Mouse (Mus musculus) hindbrain, embryonic 13.5 days (tissue): ENCODE results near the gene Ints6. TPM values are rescaled to one million over a fixed set of nuclear protein-coding genes. Genes with fewer than 3 reads are reported as not detected.

Source experiments
- ATAC-seq: fragments of 200-750 bp; cut with Nextera tagmentation; 2 replicates; pipeline ENCODE4 v1.8.0; 2017; ENCODE audit warnings: moderate TSS enrichment; ENCODE audit not compliant: low FRiP score
- H3K27ac ChIP-seq: fragments of 300-500 bp; sonication (generic); 2 replicates; pipeline ENCODE4 v1.5.1; 2015; ENCODE audit warnings: inconsistent platforms, mild to moderate bottlenecking, moderate library complexity
- H3K27me3 ChIP-seq: fragments of 300-500 bp; sonication (generic); 2 replicates; pipeline ENCODE4 v1.6.1; 2015; ENCODE audit warnings: mild to moderate bottlenecking, inconsistent platforms
- H3K36me3 ChIP-seq: fragments of 300-500 bp; sonication (generic); 2 replicates; pipeline ENCODE4 v1.6.1; 2015; ENCODE audit warnings: mild to moderate bottlenecking, inconsistent platforms
- H3K4me1 ChIP-seq: fragments of 300-500 bp; sonication (generic); replicated peaks from 2 replicates; pipeline ENCODE4 v1.6.1; 2015; ENCODE audit warnings: inconsistent platforms
- H3K4me2 ChIP-seq: fragments of 300-500 bp; sonication (generic); 2 replicates; pipeline ENCODE4 v1.6.1; 2015; ENCODE audit warnings: inconsistent platforms, mild to moderate bottlenecking, moderate library complexity
- H3K4me3 ChIP-seq: fragments of 300-500 bp; sonication (generic); 2 replicates; pipeline ENCODE4 v1.5.1; 2015; ENCODE audit warnings: mild to moderate bottlenecking, inconsistent platforms
- H3K9ac ChIP-seq: fragments of 300-500 bp; sonication (generic); 2 replicates; pipeline ENCODE4 v1.6.1; 2015; ENCODE audit warnings: mild to moderate bottlenecking, inconsistent platforms
- H3K9me3 ChIP-seq: fragments of 300-500 bp; sonication (generic); 2 replicates; pipeline ENCODE4 v1.6.1; 2016; ENCODE audit warnings: inconsistent platforms
- WGBS: fragments of 180-500 bp; shearing (Covaris S2); methylation state at CpG from one replicate; pipeline ENCODE4 v1.1.7; 2015; 5-methylcytosine and 5-hydroxymethylcytosine counted together
- polyA plus RNA-seq: library from polyadenylated mRNA; unstranded; fragments of >200 nt; fragmentation: Nextera tagmentation; extraction: Ambion mirVana; gene quantifications from 2 replicates; pipeline ENCODE4 v1.2.1, GENCODE M21; 2015

Gene Ints6
- polyA plus RNA-seq, 1 experiment from 2014 or later: 19.6 TPM

DNA sequence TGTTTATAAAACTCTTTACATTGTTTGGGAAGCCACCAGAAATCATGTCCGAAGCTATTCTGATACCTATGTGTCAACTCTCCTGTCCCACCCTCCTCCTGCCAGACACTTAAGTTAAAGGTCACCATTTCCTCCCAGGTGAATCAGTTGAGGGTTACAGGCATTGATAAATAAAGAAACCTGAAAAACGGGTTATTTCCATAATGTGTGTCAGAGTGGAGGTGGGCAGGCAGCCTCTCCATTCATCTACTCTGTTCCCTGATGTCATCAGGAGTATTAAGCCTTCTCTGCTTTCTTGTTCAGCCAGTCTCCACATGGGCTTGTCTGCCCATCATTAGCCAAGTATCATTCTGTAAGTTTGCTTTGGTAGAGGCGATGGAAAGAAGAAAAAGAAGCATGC is 14.1 kb upstream of the Ints6 start:
- Histone ChIP-seq H3K9ac (no peak overlapping the region), H3K36me3 (no peaks in the 10 kb centered on the region), H3K27me3 (no peaks in the 10 kb centered on the region), H3K27ac (no peak overlapping the region), H3K4me1 (no peaks in the 10 kb centered on the region), H3K9me3 (no peaks in the 10 kb centered on the region), H3K4me2 (no peak overlapping the region), H3K4me3 (no peak overlapping the region)
- ATAC-seq: no peak
- 93% methylated on average over 3 of the region's 3 CpGs for WGBS

DNA sequence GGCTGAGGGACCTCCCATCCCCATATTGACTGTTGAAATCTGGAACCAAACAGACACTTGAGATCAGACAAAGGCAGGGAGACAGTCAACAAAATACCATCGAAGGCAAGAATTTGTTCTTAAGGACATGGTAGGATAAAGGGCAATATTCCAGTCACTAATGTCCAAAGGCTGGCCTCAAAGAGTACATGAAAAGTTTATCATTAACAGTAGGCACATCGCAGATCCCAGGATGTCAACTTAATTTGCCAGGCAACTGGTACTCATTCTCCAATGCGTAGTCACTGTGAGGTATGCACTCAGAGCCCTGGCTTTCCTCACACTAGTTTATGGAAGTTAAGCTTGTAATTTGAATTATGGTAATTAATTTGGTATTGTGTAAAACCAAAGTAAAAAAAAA is 13.3 kb upstream of the Ints6 start:
- ATAC-seq: no peak
- H3K4me1 ChIP-seq: no peaks in the 10 kb centered on the region
- no peaks in the 10 kb centered on the region for H3K36me3 ChIP-seq
- no peaks in the 10 kb centered on the region for H3K27me3 ChIP-seq
- H3K9ac ChIP-seq: no peak overlapping the region
- 0 out of 2 replicates have a peak, but pooled peaks cover 2% of the 10 kb centered on the region for H3K9me3 ChIP-seq
- H3K4me2 ChIP-seq: no peak overlapping the region
- H3K4me3 ChIP-seq: no peak overlapping the region
- 94% methylated on average over 3 of the region's 3 CpGs for WGBS
- no peak overlapping the region for H3K27ac ChIP-seq

DNA sequence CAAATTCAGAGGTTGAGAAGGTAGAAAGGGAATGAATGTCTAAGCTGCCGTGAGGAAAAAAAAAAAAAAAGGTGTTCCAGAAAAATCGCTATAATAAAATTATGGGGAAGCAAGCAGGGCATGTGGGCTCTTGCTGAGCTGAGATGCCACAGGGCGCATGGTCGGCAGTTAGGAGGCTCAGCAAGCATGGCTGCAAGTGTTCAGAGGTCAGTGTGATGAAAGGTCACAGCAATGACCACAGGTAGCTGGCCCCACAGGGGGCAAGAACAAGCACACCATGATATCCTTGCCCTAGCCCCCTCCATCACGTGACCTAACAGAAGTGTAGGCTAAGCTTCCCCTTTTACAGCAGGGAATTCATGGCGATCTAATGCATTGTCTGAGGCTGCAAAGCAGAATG is 12.8 kb upstream of the Ints6 start:
- no peak overlapping the region for H3K4me3 ChIP-seq
- ATAC-seq: no peak
- H3K4me2 ChIP-seq: no peak overlapping the region
- H3K9ac ChIP-seq: no peak overlapping the region
- no peaks in the 10 kb centered on the region for H3K36me3 ChIP-seq
- WGBS: 78% methylated on average over 6 of the region's 6 CpGs
- no peaks in the 10 kb centered on the region for H3K4me1 ChIP-seq
- no peak overlapping the region for H3K27ac ChIP-seq
- H3K27me3 ChIP-seq: no peaks in the 10 kb centered on the region
- H3K9me3 ChIP-seq: 0 out of 2 replicates have a peak, but pooled peaks cover 5% of the 10 kb centered on the region

DNA sequence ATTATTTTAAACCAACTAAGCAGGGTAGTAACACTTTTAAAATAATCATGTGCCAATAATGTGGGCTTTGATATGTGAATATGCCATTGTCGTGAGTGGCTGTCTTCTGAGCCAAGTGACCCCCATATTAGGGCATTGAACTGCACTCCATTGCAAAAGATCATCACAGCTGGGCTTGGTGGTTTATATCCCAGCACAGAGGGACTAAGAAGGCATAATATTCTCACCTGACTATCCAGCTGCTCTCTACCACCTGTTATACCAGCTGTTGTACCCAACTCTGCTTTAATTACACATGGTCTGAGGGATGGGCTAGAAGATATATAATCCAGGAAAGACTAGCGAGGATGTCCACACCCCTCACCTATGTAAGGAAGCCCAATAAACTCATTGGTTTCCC is 4.4 kb upstream of the Ints6 start:
- 94% methylated on average over 2 of the region's 2 CpGs for WGBS
- no peaks in the 10 kb centered on the region for H3K27me3 ChIP-seq
- H3K4me2 ChIP-seq: no peak overlapping the region
- H3K4me3 ChIP-seq: no peak overlapping the region
- peaks cover 5% of the 10 kb centered on the region; the same call in 1 of the 2 replicates for H3K4me1 ChIP-seq
- no peak overlapping the region for H3K27ac ChIP-seq
- H3K36me3 ChIP-seq: no peaks in the 10 kb centered on the region
- 0 out of 2 replicates have a peak, but pooled peaks cover 5% of the 10 kb centered on the region for H3K9me3 ChIP-seq
- no peak for ATAC-seq
- no peak overlapping the region for H3K9ac ChIP-seq

DNA sequence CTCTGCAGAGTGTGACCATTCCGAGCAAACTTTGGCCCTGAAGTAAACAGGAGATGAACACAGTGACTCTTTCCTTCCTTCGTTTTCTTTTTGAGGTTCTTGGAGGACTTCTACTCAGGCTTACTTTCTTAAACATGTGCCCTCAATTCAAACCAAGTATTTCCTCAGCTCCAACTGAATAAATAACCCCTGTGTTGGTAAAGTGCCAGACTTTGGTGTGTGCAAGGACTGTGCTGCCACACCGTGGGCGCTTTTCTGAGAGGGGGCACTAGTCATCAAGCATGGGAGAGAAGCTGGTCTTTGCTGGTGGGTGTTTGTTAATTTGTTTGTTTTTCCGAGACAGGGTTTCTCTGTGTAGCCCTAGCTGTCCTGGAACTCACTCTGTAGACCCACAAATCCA is 3.4 kb upstream of the Ints6 start:
- H3K9ac ChIP-seq: no peak overlapping the region
- no peak for ATAC-seq
- H3K4me1 ChIP-seq: peaks cover 7% of the 10 kb centered on the region
- H3K27ac ChIP-seq: no peak overlapping the region
- WGBS: 89% methylated on average over 5 of the region's 5 CpGs
- H3K4me2 ChIP-seq: no peak overlapping the region
- H3K36me3 ChIP-seq: no peaks in the 10 kb centered on the region
- H3K4me3 ChIP-seq: no peak overlapping the region
- H3K27me3 ChIP-seq: no peaks in the 10 kb centered on the region
- 0 out of 2 replicates have a peak, but pooled peaks cover 4% of the 10 kb centered on the region for H3K9me3 ChIP-seq

DNA sequence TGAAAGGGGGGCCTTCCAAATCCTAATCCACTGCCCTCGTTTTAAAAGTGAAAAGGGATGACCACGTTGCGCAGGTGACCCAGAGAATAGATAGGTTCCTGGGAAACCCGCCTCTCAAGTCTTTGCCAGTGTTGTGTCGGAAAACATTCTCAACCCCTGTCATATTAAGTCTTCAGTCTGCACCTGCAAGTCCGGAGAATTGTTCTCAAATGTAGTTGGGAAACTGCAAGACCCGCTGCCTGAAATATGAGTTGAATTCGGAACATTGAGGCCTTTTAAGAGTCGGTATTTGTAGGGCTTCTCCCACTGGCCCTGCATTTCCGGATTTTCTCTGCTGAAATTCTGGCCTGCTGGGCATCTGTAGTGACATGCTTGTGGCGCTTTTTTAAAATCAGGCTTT is 974 bp upstream of the Ints6 start:
- Histone ChIP-seq H3K4me2 (peak overlapping the region; percentile 76), H3K9ac (peak overlapping the region; percentile 87), H3K4me3 (peak overlapping the region; percentile 95), H3K9me3 (no peaks in the 10 kb centered on the region), H3K27ac (peak overlapping the region; percentile 96), H3K27me3 (no peaks in the 10 kb centered on the region), H3K36me3 (peaks cover 7% of the 10 kb centered on the region; the same call in 1 of the 2 replicates), H3K4me1 (peaks cover 15% of the 10 kb centered on the region)
- WGBS: 3% methylated on average over 11 of the region's 11 CpGs
- ATAC-seq: no peak

DNA sequence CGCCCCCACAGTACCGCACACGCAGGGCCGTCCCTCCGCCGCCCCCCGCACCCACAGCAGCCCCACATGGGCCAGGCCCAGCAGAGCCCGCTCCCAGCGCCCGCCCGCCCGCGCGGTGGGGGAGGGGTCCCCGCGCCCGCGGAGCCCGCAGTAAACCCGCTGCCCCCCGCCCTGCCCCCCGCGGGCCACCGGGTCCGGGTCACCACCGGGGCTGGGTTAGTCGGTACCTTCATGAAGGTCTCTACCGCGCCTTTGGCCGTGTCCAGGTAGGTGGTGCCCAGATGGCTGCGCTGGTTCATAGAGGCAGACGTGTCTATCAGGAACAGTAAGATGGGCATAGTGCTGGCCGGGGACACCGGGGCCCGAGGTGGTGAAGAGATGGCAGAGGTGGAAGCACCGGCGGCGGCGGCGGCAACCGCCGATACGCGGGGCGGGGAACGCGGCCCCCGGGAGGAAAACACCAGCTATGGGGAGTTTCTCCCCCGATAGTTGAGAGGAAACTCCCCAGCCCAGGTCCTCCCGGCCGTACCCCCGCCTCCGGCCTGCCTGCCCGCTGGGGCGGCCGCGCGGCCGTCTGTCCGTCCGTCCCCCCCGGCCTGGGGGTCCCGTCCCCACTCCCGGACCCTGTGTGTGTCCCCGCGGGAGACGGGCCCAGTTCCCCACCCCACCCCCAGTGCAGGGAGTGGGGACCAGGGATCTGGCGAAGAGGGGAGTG is 491 bp downstream of the Ints6 start:
- WGBS: under 1% methylated on average over 42 of the region's 68 CpGs
- H3K27me3 ChIP-seq: no peaks in the 10 kb centered on the region
- H3K9ac ChIP-seq: peak overlapping the region; percentile 98
- peak; percentile 56 for ATAC-seq
- peak overlapping the region; percentile 89 for H3K4me2 ChIP-seq
- H3K9me3 ChIP-seq: no peaks in the 10 kb centered on the region
- peaks cover 15% of the 10 kb centered on the region for H3K4me1 ChIP-seq
- H3K4me3 ChIP-seq: peak overlapping the region; percentile 95
- peak overlapping the region; percentile 99 for H3K27ac ChIP-seq
- peaks cover 10% of the 10 kb centered on the region for H3K36me3 ChIP-seq

DNA sequence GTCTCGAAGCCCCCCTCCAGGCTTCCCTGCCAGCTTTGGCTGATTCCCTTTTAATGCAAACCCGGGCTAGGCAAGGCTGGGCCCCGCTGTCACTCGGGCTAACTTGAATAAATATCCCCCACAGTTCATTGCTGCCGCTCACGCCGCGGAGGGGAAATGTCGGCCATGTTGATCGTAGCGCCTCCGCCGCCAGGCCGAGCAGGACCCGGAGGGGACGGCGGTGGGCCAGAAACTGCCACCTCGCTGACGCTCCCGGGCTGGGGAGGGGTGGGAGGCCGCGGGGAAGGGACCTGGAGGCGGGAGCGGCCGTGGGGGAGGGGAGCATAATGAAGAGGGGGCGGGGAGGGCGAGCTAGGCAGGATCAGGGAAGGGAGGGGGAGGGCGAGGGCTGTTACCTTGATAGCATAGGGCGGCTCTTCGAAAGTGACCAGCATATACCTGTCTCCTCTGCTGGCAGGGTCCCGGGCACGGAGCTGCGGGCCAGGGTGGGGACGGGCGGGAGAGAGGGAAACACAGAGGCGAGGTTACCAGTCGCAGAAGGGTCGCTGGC is 1.1 kb downstream of the Ints6 start:
- Histone ChIP-seq H3K4me1 (peaks cover 15% of the 10 kb centered on the region), H3K36me3 (peaks cover 10% of the 10 kb centered on the region), H3K9me3 (no peaks in the 10 kb centered on the region), H3K27ac (peak overlapping the region; percentile 99), H3K4me2 (peak overlapping the region; percentile 89), H3K4me3 (peak overlapping the region; percentile 95), H3K9ac (peak overlapping the region; percentile 98), H3K27me3 (no peaks in the 10 kb centered on the region)
- ATAC-seq: peak; percentile 40
- 1% methylated on average over 35 of the region's 38 CpGs for WGBS

DNA sequence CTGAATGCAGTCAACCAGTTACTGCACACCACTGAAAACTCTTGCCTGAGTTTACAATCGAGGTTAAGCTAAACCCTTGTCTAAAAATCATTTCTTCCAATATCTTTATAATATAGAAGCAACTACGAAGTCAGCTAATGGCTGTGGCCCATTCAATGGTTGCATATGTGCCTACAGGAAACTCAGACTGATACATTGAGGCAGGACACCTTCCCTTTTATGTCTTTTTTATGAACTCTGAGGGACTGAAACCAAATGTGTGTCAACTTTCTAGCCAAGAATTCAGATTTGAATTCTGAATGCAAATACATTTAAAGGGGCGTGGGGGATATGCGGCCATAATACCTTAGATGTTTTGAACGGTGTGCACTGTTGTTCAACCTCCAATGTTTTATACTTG is 2.3 kb downstream of the Ints6 start:
- H3K36me3 ChIP-seq: peaks cover 10% of the 10 kb centered on the region
- peaks cover 15% of the 10 kb centered on the region for H3K4me1 ChIP-seq
- no peaks in the 10 kb centered on the region for H3K9me3 ChIP-seq
- no peak overlapping the region for H3K27ac ChIP-seq
- peak overlapping the region; percentile 89 for H3K4me2 ChIP-seq
- no peak for ATAC-seq
- no peak overlapping the region for H3K9ac ChIP-seq
- no peak overlapping the region for H3K4me3 ChIP-seq
- no peaks in the 10 kb centered on the region for H3K27me3 ChIP-seq
- WGBS: 94% methylated on average over 5 of the region's 5 CpGs

DNA sequence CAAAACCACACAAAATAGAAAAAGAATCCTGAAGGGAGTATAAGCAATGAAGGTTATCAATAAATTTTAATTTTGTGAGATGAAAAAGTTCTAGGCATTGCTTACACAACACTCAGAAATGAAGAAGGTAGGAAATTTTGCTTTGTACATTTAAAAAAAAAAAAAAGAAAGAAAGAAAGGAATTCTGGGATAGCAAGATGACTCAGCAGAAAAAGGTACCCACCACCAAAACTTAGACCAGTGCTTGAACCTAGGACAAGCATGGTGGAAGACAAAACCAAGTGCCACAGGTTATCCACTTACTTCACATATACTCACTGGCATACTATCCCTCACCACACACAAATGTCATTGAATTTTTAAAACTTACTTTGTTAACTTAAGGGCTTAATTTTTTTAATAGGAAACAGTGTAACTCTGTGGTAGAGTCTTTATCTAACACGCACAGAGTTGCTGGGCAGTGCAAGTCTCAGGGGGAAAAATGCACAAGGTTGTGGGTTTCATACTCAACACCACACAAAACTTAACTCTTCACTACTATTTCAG is 5.8 kb downstream of the Ints6 start:
- H3K4me1 ChIP-seq: peaks cover 10% of the 10 kb centered on the region
- H3K4me3 ChIP-seq: no peak overlapping the region
- WGBS: 97% methylated on average over 1 of the region's 1 CpGs
- no peak overlapping the region for H3K4me2 ChIP-seq
- H3K27me3 ChIP-seq: no peaks in the 10 kb centered on the region
- no peak for ATAC-seq
- H3K9ac ChIP-seq: no peak overlapping the region
- H3K27ac ChIP-seq: no peak overlapping the region
- peaks cover 10% of the 10 kb centered on the region for H3K36me3 ChIP-seq
- H3K9me3 ChIP-seq: no peaks in the 10 kb centered on the region

DNA sequence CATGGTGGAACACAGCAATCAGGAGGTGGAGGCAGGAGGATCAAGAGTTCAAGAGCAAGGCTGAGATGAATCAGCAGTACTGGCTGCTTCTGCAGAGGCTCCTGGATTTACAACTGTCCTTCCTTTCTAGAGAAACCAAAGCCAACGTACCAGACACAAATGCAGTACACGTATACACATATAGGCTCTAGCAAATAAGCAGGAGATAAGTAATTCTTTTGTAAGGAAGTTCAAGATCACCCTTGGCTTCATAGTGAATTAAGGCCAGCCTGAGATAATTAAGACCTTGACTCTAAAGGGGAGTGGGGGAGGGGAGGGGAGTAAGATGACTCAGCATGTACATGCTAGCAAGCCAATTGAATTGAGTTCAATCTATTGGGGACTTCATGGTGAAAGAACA is 9.5 kb downstream of the Ints6 start:
- WGBS: 88% methylated on average over 2 of the region's 2 CpGs
- no peak for ATAC-seq
- no peaks in the 10 kb centered on the region for H3K9me3 ChIP-seq

DNA sequence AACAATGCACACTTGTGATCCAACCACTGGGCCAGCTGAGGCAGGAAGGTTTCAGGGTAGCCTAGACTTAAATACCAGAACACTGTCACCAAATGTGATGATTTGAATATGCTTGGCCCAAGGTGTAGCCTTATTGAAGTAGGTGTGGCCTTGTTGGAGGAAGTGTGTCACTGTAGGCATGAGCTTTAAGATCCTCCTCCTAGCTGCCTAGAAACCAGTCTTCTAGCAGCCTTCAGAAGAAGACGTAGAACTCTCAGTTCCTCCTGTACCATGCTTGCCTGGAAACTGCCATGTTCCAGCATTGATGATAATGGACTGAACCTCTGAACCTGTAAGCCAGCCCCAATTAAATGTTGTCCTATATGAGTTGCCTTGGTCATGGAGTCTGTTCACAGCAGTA is 25.3 kb downstream of the Ints6 start:
- H3K9ac ChIP-seq: no peak overlapping the region
- no peaks in the 10 kb centered on the region for H3K27me3 ChIP-seq
- no peaks in the 10 kb centered on the region for H3K4me1 ChIP-seq
- no peak overlapping the region for H3K4me2 ChIP-seq
- H3K9me3 ChIP-seq: no peaks in the 10 kb centered on the region
- peaks cover 14% of the 10 kb centered on the region for H3K36me3 ChIP-seq
- H3K27ac ChIP-seq: no peak overlapping the region
- 93% methylated on average over 1 of the region's 1 CpGs for whole genome bisulfite sequencing
- no peak for ATAC-seq
- no peak overlapping the region for H3K4me3 ChIP-seq

More for the DNA sequence above, 9.5 kb downstream of the Ints6 start:
- Histone ChIP-seq H3K4me1 (no peaks in the 10 kb centered on the region), H3K4me2 (no peak overlapping the region), H3K27me3 (no peaks in the 10 kb centered on the region), H3K36me3 (0 out of 2 replicates have a peak, but pooled peaks cover 3% of the 10 kb centered on the region), H3K9ac (no peak overlapping the region), H3K4me3 (no peak overlapping the region), H3K27ac (no peak overlapping the region)

DNA sequence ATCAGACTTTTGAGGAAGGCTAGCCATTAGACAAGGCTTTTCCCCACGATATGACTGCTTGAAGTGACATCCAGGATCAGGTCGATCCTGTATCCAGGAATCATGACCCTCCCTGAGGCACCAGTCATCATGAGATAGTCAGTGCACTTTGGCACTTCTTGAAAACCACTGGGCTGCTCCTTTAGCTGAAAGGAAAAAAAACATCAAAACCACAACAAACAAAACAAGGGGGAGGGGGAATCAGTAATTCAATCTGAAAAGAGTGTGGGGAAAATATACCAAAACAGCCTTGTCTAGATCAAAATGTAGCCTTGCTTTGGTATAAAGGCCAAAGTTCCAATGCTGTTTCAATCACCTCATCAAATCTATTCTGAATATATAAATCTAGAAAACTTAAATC is 27.3 kb downstream of the Ints6 start:
- WGBS: 90% methylated on average over 2 of the region's 2 CpGs
- ATAC-seq: no peak
- no peak overlapping the region for H3K4me2 ChIP-seq
- no peak overlapping the region for H3K27ac ChIP-seq
- H3K9me3 ChIP-seq: no peaks in the 10 kb centered on the region
- no peaks in the 10 kb centered on the region for H3K4me1 ChIP-seq
- H3K9ac ChIP-seq: no peak overlapping the region
- H3K27me3 ChIP-seq: no peaks in the 10 kb centered on the region
- no peak overlapping the region for H3K4me3 ChIP-seq
- H3K36me3 ChIP-seq: peaks cover 14% of the 10 kb centered on the region
